Mouse (Mus musculus) splenic B cell, adult 2 months (primary cell): ENCODE measurements around the gene Glod4.

ENCODE experiments used
- DNase-seq: peaks from one replicate; pipeline ENCODE4 v3.0.0-alpha.2; 2011; ENCODE audit warnings: low read depth, low spot score
- H3K27me3 ChIP-seq: 2 replicates; pipeline ENCODE4 v1.6.1; 2012; ENCODE audit warnings: mild to moderate bottlenecking, low read length, moderate library complexity, mixed read lengths; ENCODE audit not compliant: control insufficient read depth, poor library complexity, insufficient read depth, severe bottlenecking
- H3K36me3 ChIP-seq: 2 replicates; pipeline ENCODE4 v1.6.1; 2012; ENCODE audit warnings: mild to moderate bottlenecking, low read length, moderate library complexity, mixed read lengths; ENCODE audit not compliant: control insufficient read depth, poor library complexity, insufficient read depth, severe bottlenecking

Gene Glod4

DNA sequence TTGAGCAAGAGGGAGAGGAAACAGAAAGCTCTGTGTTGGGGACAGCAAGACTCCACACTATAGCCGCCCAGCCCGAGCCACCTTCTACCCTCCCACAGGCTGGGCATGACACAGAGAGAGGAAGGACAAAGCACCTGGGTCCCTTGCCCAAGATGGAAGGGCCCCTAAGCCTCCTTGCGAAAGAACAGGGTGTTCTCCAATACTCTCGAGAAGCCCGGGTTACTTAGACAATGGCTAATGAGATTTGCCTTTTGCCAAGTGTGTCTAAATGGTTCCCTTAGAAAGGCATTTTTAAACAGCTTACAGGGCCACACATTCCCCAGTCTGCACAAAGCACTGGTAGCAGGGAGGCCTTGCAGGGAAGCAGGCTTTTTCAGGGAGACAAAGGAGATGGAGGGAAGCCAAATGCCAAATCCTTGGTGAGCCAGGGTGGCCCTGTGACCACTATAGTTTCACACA, 24.5 kb upstream of the Glod4 start:
- no peak for DNase-seq
- H3K27me3 ChIP-seq, result no peaks in the 10 kb centered on the region
- H3K36me3 ChIP-seq, result no peaks in the 10 kb centered on the region

DNA sequence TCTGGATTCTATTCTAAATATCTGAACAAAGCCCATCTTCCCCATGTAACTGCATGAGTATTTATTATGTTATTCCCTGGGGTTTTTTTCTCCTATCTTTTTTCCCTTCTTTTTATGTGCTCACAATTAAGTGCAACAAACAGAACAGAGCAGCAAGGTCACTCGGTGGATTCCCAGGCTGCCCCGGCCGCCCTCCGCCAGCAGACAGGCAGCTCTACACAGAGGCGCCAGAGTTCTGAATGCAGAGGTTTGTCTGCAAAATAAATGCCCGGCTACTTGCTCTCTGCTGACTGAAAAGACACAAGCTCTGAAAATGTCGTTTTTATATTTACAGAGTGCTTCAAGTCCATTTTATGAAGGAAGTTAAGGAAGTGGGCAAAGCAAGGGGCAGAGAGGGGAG, 24.0 kb upstream of the Glod4 start:
- no peak for DNase-seq
- Histone ChIP-seq H3K27me3 (no peaks in the 10 kb centered on the region), H3K36me3 (no peaks in the 10 kb centered on the region)

DNA sequence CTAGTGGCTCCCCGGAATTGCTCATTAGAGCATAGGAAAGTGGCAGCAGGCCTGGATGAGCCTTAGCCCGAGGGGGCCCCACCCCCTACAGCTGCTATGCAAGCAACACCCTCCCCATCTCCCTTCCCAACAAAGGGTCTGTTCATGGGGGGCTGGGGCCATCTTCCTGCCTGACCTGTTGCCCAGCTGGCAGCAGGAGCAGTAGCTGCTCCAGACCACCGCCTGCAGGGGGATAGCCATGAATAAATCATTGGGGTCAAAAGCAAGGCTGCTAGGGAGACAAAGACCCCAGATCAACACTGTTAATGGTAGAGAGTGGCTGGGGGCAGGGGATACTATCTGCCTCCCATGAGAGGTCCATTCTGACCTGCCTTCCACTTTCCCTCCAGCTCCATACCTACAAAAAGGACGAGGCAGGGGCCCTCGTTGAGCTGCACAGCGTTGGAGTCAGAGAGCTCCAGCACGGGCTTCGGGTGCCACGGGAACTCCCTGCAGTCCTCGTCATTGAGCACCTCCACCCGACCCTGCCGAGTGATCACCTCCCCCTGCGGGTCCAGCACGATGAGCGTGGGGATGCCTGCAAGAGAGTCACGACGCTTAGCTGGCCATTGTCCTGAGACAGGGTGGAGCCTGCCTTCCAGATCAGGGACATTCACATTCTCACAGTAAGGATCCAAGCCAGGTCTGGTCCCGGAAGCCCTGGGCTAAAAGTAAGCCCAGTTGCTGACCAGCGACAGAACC, 19.3 kb upstream of the Glod4 start:
- Histone ChIP-seq H3K36me3 (no peaks in the 10 kb centered on the region), H3K27me3 (no peaks in the 10 kb centered on the region)
- no peak for DNase-seq

DNA sequence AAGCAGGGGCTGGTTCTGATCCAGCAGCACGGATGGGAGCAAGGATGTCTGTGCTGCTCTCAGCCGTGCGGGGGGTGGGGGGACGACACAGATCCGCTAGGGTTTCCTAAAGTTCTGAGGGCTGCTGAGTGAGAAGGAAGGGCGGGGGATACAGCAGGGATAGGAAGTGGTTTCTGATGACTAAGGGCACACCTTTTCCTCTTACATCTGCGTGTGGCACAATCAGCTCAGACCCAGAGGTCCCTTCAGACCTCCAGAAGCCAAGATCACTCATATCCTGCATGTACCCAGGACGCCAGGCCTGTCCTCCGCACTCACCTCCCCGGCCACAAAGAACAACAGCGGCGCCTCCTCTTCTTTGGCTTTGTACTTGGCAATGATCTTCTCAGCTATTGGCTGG, 17.7 kb upstream of the Glod4 start:
- DNase-seq, result no peak
- Histone ChIP-seq H3K36me3 (no peaks in the 10 kb centered on the region), H3K27me3 (no peaks in the 10 kb centered on the region)

DNA sequence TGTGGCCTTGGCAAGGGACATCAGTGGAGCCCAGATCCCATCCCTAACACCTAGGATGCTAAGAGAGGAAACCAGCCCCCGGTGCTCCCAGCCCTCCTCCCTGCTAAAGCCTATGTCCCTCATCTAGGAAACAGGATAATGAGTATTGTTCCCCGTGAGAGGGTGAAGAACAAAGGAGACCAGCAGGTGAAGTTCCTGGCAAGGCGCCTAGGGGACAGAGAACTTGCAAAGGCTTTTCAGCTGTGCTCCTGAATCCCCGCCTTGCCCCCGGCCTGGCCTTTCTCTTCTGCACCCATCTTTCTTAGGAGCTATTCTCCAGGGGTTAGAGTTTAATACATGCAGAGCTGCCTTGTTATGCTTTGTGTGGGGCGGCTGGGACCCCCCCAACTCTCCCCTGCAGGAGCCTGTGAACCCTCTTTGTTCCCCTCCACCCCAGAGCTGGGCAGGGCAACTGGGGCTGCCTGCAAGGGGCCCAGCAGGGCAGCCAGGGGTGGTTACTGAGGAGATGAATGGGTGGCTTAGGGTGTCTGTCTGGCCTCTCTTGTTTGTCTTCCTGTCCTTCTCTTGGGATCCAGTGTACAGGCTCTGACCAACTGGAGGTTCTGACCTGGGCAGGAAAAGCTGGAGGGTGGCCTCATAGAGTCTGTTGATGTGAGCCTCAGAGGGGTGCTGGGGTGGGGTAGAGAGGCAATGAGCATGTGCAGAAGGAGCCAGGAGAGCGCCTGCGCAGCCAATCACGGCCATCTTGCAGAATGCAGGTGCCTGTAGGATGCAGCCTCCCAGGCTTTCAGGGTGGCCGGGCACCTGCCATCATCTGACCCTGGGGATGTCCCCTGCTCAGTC, 16.9 kb upstream of the Glod4 start:
- Histone ChIP-seq H3K27me3 (no peaks in the 10 kb centered on the region), H3K36me3 (no peaks in the 10 kb centered on the region)
- no peak for DNase-seq

DNA sequence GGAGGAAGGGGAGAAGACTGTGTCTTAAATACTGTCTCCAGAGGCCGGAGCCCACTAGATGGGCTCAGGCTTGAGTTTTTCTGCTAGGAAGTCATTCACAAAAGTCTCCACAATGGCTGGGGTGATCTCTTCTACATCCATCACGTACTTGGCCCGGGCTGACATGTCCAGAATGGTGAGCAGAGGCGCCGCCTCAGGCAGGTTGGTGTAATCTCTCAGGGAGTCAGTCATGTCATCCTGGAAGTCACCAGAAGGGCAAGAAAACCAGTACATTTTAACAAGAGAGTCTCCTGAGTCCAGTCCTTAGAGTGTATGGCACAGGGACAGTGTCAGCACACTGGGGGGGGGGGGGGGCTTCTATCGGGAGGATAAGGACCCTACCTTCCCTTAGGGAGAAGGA, 15.0 kb upstream of the Glod4 start:
- Histone ChIP-seq H3K27me3 (no peaks in the 10 kb centered on the region), H3K36me3 (no peaks in the 10 kb centered on the region)
- DNase-seq, result no peak

DNA sequence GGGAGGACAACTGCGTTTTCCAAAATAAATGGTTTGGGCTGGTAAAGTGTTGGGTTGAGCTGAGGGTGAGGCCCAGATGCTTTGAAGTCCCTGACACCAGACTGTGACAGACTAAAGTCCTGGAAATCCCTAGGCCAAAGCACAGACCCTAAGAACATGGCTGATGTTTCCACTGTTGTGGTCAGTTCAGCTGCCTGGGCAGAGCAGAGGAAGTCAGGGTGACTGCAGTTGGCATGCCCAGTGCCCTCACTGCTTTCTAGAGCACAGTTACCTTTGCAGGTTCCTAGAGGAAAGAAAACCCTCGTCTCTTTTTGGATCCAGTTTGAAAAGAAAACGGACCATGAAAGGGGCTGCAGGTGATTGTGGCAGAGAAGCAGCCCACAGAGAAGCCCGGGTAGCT, 13.9 kb upstream of the Glod4 start:
- Histone ChIP-seq H3K36me3 (no peaks in the 10 kb centered on the region), H3K27me3 (no peaks in the 10 kb centered on the region)
- no peak for DNase-seq

DNA sequence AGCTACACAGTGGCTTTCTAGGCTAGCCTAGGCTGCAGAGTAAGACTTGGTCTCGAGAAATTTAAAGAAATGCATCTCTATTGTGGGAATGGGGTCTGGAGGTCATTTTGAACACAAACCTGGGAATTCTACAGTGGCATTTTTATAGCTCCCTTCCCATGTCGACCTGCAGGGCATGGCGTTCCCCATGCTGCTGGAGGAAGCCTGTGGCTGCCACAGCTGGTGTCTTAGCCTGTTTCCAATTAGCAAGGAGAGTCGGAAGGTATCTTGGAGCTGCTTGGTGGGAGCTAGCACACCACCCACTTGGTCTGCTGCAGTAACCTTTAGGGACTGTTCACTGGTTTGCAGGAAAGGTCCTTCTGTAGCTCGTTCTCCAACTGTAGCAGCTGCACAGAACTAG, 12.6 kb upstream of the Glod4 start:
- Histone ChIP-seq H3K36me3 (no peaks in the 10 kb centered on the region), H3K27me3 (no peaks in the 10 kb centered on the region)
- DNase-seq, result no peak

DNA sequence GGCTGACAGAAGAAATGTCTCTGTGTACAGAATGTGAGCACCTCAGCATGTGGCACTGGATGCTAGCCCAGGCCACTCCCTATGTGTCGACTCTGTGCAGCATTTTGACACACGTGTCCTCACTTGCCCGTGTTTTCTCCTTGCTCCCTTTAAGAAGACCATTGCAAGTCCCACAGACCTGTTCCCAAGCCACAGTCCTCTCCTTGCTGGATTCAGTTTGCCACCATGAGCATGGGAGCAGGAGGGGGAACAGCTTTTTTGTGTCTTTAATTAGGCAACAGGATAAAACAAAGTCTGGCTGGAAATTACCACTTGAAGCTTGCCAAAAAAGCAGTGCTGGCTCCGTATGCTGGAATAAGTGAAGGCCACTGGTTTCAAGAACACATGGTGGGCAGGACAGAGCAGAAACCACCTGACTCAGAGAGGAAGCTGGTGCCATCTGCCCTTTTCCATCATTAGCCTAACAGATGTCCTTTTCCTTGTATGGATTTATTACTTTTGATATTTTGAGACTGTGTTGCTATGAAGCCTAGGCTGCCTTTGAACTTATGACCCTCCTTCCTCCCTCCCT, 12.0 kb upstream of the Glod4 start:
- Histone ChIP-seq H3K36me3 (no peaks in the 10 kb centered on the region), H3K27me3 (no peaks in the 10 kb centered on the region)
- no peak for DNase-seq

DNA sequence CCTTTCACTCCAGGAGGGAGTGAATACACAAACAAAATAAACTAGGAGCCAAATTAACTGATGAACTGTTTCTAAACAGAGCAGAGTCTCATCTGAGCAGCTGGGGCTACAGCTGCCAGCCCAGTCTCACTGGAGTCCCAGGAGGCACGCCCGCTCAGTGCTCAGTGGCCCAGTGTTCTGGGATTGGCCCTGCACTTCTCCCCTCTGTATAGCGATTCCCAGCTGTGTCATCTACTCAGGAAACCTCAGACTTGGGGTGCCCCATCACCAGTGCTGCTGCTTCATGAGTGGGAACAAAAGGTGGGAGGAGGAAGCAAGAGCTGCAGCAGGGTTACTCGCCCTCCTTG, 10.4 kb upstream of the Glod4 start:
- Histone ChIP-seq H3K27me3 (no peaks in the 10 kb centered on the region), H3K36me3 (no peaks in the 10 kb centered on the region; the same call in 1 of the 2 replicates)
- no peak for DNase-seq

DNA sequence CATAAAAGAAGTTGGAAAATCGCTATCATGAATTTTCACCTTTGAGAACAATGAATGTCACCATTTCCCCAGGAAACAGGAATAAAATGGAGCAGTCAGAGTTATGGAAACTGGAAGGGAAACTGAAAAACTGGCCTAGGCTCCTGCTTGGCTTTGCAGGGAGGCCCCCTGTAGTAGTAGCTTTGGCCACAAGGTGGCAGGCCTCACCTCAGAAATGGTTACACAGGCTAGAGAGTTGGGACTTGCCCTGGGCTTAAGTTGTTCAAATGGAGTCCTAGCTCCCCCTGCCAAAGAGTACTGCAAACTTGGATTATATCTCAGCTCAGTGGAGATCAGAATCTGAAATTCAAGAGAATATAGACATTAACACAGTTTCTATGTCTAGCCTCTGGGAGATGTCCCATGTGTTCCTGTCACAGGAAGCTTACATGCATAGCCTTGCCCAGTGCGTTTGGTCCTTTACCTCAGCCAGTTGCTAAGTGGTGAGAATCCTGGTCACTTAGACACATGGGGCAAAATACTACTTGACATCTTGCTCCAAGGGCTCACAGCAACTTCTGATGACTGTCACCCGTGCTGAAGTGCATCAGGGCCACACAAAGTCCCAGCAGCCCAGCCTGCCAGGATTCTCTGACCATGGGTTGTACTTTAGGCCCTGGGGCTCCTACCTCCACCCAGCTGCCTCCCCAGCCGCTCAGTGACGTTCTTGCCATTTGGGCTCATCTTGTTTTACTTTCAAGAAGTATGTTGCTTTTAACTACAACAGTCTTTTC, 9.8 kb upstream of the Glod4 start:
- Histone ChIP-seq H3K27me3 (no peaks in the 10 kb centered on the region), H3K36me3 (no peaks in the 10 kb centered on the region; the same call in 1 of the 2 replicates)
- DNase-seq, result peak; percentile 89

DNA sequence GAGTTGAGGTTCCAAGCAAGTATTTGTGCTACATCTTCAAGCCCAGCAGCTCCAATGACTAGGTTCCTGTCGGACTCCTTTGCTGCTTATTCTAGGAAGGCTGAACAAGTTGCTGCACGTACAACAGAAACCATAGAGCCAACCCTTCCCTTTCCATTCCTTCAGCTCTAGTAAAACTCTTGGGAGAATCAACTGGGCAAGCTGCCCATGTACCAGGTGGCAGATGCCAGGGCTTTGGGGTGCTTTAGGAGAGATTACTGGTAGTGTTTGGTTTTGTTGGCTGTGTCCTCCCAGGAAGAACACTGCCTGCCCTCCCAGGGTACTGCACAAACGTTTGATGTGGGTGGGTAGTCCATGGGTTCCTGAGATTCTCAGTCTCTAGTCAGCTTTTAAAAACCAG, 8.5 kb upstream of the Glod4 start:
- H3K27me3 ChIP-seq, result no peaks in the 10 kb centered on the region
- DNase-seq, result no peak
- H3K36me3 ChIP-seq, result no peaks in the 10 kb centered on the region; the same call in 1 of the 2 replicates

DNA sequence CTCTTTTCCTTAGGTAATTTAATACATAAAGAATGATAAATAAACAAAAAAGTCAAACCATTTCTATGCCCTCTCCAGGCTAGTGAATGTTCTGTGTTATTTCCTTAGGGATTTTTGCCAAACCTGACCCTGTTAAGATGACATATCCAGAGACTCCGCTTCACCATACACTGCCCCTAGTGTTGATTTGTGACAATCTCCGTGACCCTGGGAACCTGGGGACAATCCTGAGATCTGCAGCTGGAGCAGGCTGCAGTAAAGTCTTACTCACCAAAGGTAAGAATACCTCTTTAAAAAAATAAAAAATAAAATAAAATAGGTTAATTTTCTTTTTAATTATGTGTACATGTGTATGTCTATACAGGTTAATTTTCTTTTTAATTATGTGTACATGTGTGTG, 3.7 kb upstream of the Glod4 start:
- no peaks in the 10 kb centered on the region for H3K27me3 ChIP-seq
- no peaks in the 10 kb centered on the region; the same call in 1 of the 2 replicates for H3K36me3 ChIP-seq
- DNase-seq, result no peak

DNA sequence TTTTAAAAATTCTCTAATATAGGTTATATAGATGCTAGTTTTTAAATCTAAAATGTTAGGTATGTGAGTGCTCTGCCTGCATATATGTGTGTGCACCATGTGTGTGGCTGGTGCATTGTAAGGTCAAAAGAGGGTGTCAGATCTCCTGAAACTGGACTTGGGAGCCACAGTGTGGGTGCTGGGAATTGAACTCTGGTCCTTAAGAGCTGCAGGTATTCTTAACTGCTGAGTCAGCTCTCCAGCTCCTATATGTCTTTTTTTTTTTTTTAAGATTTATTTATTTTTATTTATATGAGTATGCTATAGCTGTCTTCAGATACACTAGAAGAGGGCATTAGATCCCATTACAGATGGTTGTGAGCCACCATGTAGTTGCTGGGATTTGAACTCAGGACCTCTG, 2.9 kb upstream of the Glod4 start:
- no peaks in the 10 kb centered on the region for H3K27me3 ChIP-seq
- DNase-seq, result no peak
- H3K36me3 ChIP-seq, result no peaks in the 10 kb centered on the region; the same call in 1 of the 2 replicates
